Mouse (Mus musculus) lung, postnatal 0 days (tissue): ENCODE measurements around the gene Akap6.

Experiments
- CTCF ChIP-seq: IDR thresholded peaks from 2 replicates; pipeline ENCODE4 v1.5.1; 2016; ENCODE audit warnings: antibody characterized with exemption, mild to moderate bottlenecking
- EP300 ChIP-seq: IDR thresholded peaks from 2 replicates; pipeline ENCODE4 v1.6.1; 2016; ENCODE audit warnings: antibody characterized with exemption, mild to moderate bottlenecking, control low read depth

- no peak for TF ChIP-seq CTCF
- no peak for TF ChIP-seq EP300
Measured at GRCm38 (mm10) chr12:52739326-52739725, 40.1 kb downstream of the Akap6 start.
